Mouse (Mus musculus) right cerebral cortex, postnatal 14 days (tissue): ENCODE data around the gene Dppa3.

Experiments
- DNase-seq: peaks from one replicate; pipeline ENCODE4 v3.0.0; 2022

The Dppa3 gene

DNA sequence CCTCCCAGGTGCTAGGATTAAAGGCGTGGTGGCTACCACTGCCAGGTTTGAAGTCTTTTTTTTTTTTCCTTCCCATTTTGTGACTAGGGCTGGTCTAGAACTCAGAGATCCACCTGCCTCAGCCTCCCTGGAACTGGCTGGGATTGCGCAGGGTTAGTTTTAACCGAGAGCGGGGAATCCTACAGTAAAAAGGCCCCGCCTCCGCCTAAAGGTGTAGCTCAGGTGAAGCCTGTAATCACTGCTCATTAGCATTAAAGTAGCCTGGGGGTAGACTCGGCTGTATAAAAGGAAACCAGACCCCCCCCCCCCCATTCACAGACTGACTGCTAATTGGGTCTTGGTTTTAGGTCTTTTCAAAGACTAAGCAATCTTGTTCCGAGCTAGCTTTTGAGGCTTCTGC, at the start of gene Dppa3:
TSS of gene Dppa3 (plus strand) at position 301 of the 400 bp plus-strand sequence.
- no peak for DNase-seq

DNA sequence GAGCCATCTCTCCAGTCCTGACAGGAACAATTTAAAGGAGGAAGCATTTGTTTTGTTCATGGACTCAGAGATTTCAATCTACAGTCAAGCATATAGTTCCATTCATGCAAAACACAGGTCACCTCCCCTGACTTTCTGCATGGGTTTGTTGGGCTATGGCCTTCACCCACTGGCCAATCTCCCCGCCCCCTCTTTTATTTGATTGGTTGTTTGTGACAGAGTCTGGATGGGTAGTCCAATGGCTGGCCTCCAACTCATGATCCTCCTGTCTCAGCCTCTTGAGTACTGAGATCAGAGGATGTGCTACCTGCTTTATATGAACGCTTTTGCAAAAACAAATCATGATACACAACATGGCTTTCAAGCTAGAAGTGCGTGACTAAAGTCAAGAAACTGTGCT, 49.2 kb upstream of the Dppa3 start:
- DNase-seq = no peak

DNA sequence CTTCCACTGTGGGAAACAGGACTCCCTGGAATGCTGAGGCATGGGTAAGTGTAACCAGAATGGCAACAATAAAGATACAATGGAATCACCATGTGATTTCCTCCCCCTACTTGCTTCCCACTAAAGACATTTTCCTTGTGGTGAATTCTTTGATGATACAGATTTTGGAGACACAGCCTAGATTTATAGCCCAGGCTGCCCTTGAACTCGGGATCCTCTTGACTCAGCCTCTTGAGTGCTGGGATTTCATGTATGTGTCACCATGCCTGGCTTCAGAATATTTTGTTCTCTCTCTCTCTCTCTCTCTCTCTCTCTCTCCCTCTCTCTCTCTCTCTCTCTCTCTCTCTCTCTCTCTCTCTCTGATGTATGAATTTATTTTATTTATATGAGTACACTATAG, 47.1 kb upstream of the Dppa3 start:
- no peak for DNase-seq

DNA sequence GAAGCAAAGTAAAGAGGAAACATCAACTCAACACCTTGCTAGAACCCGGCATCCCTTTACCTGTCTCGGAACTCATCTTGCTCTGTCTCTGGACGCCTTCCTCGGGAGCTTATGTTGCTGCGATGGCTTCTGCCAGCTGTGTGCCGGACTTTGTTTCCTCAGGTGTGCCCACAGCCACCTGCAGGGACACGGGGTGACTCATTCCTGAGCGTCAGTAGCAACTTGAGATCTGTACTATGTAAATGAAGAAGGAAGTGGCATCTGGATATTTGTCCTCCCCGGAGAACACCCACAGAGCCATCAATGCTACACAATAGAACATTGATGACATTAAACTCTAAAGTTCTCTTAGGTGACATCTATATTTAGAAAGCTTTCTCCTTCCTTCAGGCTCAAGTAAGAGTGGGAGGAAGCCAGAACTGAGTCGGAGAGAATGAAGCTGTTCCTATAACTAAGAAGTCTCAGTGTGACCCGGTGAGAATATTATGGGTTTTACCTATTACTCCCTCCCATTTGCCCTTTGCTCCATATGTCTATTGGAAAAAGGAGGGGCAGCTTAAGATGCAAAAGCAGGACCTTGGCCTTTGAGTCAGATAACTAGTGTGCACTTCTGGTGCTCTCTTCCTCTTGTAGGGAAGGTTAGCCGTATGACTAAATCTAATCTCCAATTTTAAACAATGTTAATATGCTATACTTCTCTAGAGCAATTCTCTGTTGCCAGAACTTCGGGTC, 35.0 kb upstream of the Dppa3 start:
- no peak for DNase-seq

DNA sequence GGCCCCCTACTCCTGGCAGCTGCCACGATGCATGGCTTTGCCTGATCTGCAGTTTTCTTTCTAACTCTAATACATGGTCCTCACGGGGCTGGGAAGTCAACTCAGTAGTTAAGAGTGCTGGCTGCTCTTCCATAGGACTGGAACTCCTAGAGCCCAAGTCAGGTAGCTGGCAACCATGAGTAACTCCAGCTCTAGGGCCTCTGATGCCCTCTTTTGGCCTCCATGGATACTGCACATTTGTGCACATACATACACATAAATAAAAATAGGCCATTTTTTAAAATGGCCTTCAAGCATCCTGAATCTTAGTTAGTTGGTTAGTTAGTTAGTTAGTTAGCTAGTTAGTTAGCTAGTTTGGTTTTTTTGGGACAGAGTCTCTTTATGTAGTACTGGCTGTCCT, 33.3 kb upstream of the Dppa3 start:
- no peak for DNase-seq

DNA sequence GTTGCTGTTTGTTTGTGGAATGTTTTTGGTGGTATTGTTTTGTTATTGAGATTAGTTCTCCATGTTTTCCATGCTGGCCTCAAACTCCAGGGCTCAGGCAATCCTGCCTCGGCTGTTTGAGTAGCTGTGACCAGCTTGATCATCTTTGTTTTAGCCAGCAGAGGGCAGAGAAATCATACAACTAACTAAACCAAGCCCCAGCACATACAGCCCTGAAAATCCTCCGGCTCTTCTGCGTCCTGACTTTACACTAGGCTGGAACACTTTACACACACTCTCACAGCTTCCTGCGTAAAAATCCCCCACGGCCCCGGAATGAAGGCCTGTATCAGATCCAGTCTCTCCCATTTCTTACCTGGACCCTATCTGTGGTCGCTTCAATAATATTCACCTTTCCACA, 30.6 kb upstream of the Dppa3 start:
- DNase-seq = peak; percentile 9

DNA sequence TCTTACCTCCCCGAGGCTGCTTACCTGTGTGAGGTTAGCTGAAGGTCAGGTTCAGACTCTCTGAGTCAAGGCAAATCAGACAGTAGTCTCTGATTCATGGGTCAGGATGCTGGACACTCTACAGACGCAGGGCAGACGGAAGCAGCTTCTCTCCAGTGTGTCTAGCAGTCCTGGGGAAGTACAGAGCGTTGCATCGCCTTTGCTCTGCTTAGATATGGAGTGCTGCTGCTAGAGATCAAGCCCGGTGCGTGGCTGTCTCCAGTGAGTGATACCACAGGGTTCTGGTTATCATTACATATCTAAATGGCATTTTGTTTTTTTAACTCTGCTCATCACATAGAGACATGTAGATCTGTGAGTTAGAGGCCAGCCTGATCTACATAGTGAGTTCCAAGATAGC, 29.6 kb upstream of the Dppa3 start:
- no peak for DNase-seq

DNA sequence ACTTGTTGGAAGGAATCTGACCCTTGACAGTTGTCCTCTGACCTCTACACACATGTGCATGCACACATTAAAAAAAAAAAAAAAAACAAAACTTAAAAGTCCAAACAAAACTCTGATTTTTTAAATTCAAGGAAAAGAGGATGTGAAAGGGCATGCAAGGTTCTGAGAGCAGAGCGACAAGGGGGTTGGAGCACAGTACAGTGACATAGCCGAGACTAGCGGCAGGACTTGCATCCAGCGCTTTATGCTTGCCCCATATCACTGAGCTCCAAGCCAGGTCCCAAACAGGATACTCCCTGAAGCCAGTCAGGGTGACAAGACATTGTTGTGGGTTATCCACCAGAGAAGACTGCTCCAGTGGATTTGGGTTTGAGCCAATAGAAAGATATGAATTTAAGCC, 28.2 kb upstream of the Dppa3 start:
- DNase-seq = no peak

DNA sequence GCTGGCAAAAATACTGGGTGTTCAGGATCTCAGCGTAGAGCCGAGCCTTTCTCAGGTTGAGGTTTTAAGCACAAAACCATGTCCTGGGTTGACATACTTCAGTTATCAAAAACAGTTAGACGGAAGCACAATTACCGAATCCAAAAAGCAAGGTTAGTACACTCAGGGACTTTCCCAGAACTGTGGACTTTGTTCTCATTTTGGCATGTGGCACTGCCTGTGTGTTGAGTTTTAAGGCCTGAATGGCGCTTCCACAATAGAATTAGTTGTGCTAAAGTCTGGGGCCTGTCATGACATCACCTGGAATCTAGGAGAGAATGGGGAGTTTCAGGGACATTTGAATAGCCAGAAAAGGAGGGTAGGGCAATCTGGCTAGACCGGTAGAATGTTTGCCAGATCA, 27.8 kb upstream of the Dppa3 start:
- DNase-seq = no peak

DNA sequence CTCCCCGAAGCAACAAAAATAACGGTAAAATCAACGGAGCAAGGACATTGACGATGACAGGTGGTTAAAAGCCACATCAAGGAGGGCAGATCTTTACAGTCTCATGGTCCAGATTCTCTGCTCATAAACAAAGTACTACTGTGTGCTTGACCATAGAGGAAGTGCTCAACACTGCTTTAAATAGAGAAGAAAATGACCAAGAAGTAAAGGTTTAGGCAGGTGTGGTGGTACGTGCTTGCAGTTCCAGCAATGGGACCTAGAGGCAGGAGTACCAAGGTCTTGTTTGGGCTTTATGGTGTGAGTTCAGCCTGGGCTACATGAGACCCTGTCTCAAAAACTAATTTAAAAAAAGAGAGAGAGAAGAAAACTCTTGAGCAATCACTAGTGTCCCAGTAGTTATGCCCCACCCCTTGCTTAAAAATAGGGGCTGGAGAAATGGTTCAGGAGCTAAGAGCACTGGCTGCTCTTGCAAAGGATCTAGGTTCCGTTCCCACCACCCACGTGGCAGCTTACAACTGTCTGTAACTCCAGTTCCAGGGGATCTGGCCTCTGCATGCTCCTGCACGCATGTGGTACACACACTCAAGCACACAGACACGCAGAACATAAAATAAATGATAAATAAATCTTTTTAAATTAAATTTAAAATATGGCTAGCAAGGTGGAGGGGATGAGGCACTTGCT, 27.0 kb upstream of the Dppa3 start:
- DNase-seq = no peak

DNA sequence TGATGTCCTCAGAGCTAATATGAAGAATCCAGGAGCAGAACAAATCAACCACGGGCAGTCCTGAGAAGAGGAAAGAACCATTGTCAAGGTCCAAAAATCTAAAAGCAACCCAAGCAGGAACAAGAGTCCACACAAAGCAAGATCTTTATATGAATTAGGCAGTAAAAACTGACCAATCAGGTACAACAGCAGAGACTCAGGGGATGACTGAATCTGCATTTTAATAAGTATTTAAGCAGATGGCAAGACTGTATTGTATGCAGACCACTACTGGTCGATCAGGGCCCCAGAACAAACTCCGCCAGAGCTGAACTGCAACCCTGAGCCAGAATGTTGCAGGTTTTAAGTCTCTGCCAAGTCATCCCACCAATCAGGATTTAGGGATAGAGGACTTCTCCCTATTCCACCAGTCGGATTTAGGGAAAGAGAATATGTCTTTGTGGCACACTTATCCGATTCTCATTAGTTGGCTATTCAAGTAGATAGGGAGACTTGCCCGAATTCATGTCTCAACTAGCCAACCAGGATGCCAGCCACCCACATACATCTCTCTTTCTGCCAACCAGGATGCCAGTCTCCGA, 26.1 kb upstream of the Dppa3 start:
- DNase-seq = no peak

DNA sequence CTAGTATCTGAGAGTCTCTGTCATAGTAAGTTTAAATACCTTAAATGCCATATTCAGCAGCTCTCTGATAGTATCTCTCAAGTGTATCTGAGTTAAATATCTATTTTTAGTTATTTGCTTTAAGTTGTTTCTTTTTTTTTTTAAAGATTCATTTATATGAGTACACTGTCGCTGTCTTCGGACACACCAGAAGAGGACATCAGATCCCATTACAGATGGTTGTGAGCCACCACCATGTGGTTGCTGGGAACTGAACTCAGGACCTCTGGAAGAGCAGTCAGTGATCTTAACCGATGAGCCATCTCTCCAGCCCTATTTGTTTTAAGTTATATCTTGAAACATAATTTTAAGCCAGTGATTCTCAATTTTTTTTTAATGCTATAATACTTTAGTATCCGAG, 25.2 kb upstream of the Dppa3 start:
- DNase-seq = no peak

DNA sequence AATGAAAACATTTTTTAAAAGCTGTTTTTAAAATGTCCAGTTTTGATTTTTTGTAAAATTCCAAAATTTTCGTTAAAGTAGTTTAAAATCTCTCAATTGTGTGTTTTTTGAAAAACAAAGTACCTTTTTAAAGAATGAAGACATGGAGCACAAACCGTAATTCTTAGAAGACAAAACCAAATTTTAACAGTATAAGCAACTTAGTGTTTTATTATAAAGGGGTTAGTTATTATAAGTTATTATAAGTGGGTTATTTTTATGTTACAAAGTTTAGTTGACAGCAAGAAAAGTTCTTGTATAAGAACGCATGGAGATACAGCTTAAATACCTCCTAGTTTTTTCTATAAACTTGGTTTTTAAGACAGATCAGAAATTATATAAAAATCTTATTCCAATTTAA, 24.6 kb upstream of the Dppa3 start:
- DNase-seq = no peak

DNA sequence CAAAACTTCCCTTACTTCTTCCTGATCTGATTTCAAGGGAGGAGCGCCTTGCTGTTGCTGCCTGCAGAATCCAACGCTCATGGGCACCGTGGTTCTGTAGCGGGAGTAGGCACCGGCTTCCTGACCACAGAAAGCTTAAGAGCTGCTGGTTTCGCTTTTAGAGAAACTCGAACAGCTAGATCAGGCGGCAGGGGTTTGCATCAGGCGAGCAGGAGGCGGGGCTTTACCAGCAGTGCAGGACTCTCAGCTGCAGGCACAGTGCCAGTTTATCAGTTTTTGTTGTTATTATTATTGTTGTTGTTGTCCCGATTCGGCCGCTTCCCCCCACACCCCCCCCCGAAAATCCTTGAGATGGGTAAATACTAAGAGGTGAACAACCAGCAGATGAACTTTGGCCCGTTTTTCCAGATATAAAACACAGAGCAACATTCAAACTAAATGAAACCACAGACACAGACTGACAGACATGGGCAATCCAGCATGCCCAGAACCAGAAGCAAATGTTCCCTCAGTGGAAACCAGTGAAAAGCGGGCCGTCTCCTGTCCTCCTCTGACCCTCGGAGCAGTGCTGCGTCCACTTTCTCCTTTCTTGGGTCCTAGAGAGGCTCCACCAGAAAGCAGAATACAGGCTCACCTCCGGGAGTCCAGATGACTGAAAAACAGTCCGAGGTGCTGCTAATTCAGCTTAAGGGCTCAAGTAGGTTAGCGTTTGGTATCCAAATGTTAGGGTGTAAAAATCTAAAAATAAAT, 23.8 kb upstream of the Dppa3 start, which contains the start of gene Apobec1:
TSS of gene Apobec1 (minus strand) at position 203 of the 750 bp plus-strand sequence.
- peak; percentile 49 for DNase-seq

DNA sequence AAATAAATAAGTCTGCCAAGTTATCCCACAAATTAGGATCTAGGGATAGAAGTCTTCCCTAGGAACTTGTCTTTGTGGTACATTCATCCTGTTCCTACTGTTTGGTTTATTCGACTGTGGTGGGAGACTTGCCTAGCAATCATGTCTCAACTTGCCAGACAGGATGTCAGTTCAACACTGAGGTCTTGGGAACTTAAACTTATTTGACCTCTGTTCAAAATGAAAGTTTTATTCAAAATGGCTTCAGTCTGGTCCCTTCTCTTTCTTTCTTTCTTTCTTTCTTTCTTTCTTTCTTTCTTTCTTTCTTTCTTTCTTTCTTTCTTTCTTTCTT, 23.3 kb upstream of the Dppa3 start:
- no peak for DNase-seq

DNA sequence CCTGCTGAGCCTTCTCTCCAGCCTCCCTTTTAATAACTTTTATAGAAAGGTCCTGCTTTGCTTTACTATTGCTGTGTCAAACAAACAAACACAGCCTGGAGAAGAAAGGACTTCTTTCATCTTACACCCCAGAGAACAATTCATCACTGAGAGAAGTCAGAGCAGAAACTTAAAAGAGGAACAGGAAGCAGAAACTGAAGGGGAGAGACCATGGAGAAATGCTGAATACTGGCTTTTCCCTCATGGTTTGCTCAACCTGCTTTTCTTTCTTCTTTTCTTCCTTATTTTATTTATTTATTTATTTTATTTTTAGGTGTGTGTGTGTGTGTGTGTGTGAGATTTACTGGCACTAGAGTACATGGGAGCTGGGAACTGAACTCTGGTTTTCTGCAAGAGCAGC, 21.9 kb upstream of the Dppa3 start:
- DNase-seq = no peak

DNA sequence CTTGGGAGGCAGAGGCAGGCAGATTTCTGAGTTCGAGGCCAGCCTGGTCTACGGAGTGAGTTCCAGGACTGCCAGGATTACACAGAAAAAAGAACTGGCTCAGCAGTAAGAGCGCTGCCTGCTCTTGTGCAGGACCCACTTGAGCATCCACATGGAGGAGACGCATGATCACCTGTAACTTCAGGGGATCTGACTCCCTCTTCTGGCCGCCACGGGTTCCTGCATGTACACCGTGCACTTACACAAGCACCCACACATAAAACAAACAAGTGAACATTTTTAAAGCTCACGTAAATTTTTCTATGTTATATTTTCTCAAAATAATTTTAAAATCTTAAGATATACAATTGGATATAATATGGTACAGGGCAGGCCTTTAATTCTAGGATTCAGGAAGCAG, 20.7 kb upstream of the Dppa3 start:
- no peak for DNase-seq

DNA sequence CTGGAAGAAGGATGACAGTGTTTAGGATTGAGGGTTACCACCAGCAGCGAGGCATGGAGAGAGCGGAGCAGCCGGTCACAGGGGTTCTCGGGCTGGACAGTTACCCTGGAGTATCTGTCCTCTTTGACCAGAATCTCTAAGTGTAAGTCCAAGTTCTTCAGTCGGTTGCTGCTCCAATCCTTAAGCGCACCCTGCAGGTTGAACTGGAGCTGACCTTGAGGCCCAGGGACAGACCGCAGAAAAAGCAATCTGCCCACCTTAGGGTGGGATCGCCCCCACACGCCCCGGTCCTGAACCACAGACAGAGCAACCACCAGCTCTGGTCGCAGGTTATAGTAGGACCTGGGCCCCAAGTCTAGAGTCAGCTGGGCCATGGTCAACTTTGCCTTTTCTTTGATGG, 19.5 kb upstream of the Dppa3 start:
- DNase-seq = no peak

DNA sequence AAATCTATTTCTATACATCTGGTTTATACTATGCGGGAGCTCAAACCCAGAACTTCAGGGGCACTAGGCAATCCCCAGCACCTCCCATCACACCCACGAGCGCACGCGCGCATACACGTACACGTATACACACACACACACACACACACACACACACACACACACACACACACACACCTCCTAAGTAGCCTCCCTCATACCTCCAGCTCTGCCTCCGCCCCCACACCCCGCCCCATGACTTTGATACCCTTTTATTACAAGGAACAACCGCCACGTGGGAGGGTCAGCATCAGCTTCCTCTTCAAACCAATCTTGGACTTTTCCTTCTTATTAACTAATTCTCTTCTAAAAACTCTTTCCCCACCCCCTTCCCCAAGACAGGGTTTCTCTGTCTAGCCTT, 18.5 kb upstream of the Dppa3 start:
- DNase-seq = no peak

DNA sequence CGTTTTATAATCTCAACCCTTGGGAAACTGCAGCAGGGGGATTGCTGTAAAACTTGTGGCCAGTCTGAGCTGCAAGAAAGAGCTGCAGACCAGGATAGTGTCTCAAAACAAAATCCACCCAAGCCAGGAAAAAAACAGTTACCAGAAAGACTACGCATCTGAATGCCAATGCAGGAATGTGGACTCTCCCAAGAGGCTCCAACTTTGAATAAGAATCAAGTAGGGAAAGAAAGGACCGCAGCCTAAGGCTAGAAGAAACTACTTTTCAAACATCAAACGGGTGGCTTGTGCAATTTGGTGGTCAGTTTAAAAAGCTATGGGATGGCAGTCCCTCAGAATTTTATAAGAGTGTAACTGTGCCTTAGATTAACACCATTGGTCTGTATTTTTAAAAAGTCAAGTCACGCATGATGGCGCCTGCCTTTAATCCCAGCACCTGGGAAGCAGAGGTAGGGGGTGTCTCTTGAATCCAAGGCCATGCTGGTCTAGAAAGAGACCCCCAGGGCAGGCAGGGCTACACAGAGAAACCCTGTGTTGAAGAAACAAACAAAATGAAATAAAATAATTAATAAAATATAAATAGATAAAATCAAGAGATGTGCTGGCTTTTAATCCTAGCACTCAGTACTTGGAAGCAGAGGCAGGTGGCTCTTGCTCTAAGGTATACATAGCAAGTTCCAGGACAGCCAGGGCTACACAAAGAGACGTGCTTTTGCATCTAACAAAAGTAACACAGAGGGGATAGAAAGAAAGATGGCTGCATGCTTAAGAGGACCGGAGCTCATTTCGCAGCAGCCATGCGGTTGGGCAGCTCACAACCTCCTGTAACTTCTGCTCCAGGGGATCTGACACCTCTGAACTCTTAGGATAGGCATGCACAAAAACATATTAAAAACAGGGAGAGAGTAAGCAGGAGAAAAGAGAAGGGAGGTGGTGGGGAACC, 17.5 kb upstream of the Dppa3 start:
- DNase-seq = no peak

DNA sequence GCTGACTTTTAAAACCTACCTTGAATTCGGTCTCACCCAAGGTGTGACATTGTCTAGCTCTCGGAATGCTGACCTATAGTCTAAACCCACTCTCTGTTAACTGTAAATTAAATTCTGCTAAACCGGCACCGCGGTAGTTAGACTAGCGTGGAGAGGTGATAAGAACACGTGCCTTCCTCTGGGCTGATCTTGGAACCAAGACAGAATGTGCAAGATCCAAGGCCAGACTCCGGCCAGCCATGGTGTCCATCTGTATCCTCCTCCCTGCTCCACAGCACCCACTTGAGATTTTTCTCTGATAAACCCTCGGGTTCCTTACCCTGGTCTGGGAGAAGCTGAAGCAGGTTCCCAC, 16.9 kb upstream of the Dppa3 start:
- no peak for DNase-seq

DNA sequence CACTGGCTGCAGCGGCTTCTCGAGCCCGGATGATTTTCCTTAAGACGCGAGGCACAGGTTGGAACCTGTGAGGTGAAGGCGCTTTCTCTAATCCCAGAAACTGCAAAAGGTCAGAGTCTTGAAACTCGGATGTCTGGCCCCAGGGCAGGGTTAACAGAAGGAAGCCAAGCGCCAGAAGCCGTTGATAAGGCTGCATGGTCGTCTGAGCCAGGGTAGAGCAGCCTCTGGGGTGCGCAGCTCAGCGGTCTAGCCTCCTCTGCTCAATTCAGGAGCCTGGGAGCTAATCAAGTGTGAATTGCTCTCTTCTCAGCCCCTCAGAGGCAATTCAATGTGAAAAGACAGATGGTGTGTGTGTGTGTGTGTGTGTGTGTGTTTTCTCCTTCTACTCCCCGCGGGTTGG, 16.4 kb upstream of the Dppa3 start, which contains the start of gene Gdf3:
TSS of gene Gdf3 (minus strand) at position 317 of the 400 bp plus-strand sequence.
- DNase-seq = no peak

DNA sequence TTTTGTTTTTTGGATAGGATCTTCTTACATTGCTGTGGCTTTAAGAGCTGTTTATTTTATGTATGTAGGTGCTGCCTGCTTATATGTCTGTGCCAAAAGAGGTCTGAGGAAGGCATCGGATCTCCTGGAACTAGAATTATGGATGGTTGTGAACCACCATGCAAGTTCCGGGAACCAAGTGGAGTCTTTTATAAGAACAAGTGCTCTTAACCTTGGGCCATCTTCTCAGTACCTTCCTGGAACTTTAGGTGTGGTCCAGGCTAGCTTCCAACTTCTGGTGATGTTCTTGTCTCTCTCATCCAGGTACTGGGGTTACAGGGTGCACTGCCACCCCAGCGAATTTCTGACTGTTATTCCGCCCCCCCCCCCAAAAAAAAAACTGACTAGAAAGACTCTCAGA, 13.8 kb upstream of the Dppa3 start:
- no peak for DNase-seq
